Mouse (Mus musculus) intestine, embryonic 16.5 days (tissue): ENCODE results near the gene Serpini2. TPM values are rescaled to one million over a fixed set of nuclear protein-coding genes. Genes with fewer than 3 reads are reported as not detected.
A peak's percentile ranks its signal among the peaks of the same experiment; 100 is the strongest.
"Not testable (repeated sequence)": the region's sequence is repeated elsewhere in the genome, so short reads cannot be mapped to it uniquely, and the experiment has no call there.

Source experiments
- ATAC-seq: fragments of 200-750 bp; cut with Nextera tagmentation; 2 replicates; pipeline ENCODE4 v1.8.0; 2017; ENCODE audit warnings: moderate TSS enrichment, moderate library complexity
- H3K27ac ChIP-seq: fragments of 300-500 bp; sonication (generic); 2 replicates; pipeline ENCODE4 v1.5.1; 2014; ENCODE audit warnings: mild to moderate bottlenecking, low read length
- H3K27me3 ChIP-seq: fragments of 300-500 bp; sonication (generic); replicated peaks from 2 replicates; pipeline ENCODE4 v1.6.1; 2014; ENCODE audit warnings: low read length, control low read depth, mixed read lengths; ENCODE audit not compliant: control insufficient read depth, insufficient read depth
- H3K36me3 ChIP-seq: fragments of 300-500 bp; sonication (generic); 2 replicates; pipeline ENCODE4 v1.6.1; 2014; ENCODE audit warnings: low read length, control low read depth; ENCODE audit not compliant: control insufficient read depth, insufficient read depth
- H3K4me1 ChIP-seq: fragments of 300-500 bp; sonication (generic); 2 replicates; pipeline ENCODE4 v1.6.1; 2014; ENCODE audit warnings: low read length, control low read depth, mixed read lengths; ENCODE audit not compliant: control insufficient read depth, insufficient read depth
- H3K4me2 ChIP-seq: fragments of 300-500 bp; sonication (generic); 2 replicates; pipeline ENCODE4 v1.6.1; 2014; ENCODE audit warnings: low read depth, low read length, control low read depth
- H3K4me3 ChIP-seq: fragments of 300-500 bp; sonication (generic); 2 replicates; pipeline ENCODE4 v1.5.1; 2014; ENCODE audit warnings: mild to moderate bottlenecking, low read length
- H3K9ac ChIP-seq: fragments of 300-500 bp; sonication (generic); 2 replicates; pipeline ENCODE4 v1.6.1; 2014; ENCODE audit warnings: low read depth, low read length
- H3K9me3 ChIP-seq: fragments of 300-500 bp; sonication (generic); 2 replicates; pipeline ENCODE4 v1.6.1; 2016; ENCODE audit warnings: low read length, control low read depth; ENCODE audit not compliant: control insufficient read depth
- WGBS: fragments of 180-500 bp; shearing (Covaris S2); extraction: QIAGEN DNeasy Blood & Tissue Kit; methylation state at CpG from one replicate; pipeline ENCODE4 v1.1.7; 2014; 5-methylcytosine and 5-hydroxymethylcytosine counted together
- polyA plus RNA-seq: library from polyadenylated mRNA; unstranded; fragments of >200 nt; fragmentation: Nextera tagmentation; extraction: Ambion mirVana; gene quantifications from 2 replicates; pipeline ENCODE4 v1.2.1, GENCODE M21; 2015

The Serpini2 gene
- 27.2 and 30.6 TPM in 2 replicates for polyA plus RNA-seq

GRCm38 (mm10) chr3:75269978-75270377 is at the start of gene Serpini2:
Gene Serpini2 (minus strand): TSS chr3:75270078.
- H3K27me3 ChIP-seq: no peaks in the 10 kb centered on the region
- no peaks in the 10 kb centered on the region for H3K36me3 ChIP-seq
- no peak within 1 kb of the TSS for H3K27ac ChIP-seq
- no peak within 1 kb of the TSS for H3K4me2 ChIP-seq
- no peaks in the 10 kb centered on the region for H3K9me3 ChIP-seq
- no peak within 1 kb of the TSS for H3K4me3 ChIP-seq
- no peaks in the 10 kb centered on the region for H3K4me1 ChIP-seq
- WGBS: 78% methylated on average over 2 of the region's 2 CpGs
- no peak for ATAC-seq
- no peak within 1 kb of the TSS for H3K9ac ChIP-seq

- H3K27ac ChIP-seq: no peak overlapping the region
- no peak overlapping the region for H3K4me2 ChIP-seq
- no peaks in the 10 kb centered on the region for H3K9me3 ChIP-seq
- no peak overlapping the region for H3K4me3 ChIP-seq
- no peak overlapping the region for H3K9ac ChIP-seq
- no peaks in the 10 kb centered on the region for H3K27me3 ChIP-seq
- no peaks in the 10 kb centered on the region for H3K36me3 ChIP-seq
- H3K4me1 ChIP-seq: no peaks in the 10 kb centered on the region
- peak; percentile 65 for ATAC-seq
- 79% methylated on average over 4 of the region's 4 CpGs for WGBS
These were observed 39.0 kb upstream of the Serpini2 start for GRCm38 (mm10) chr3:75308861-75309260.

- ATAC-seq: no peak
- 80% methylated on average over 3 of the region's 3 CpGs for WGBS
These were observed 38.4 kb upstream of the Serpini2 start for GRCm38 (mm10) chr3:75308228-75308627.

GRCm38 (mm10) chr3:75305584-75305983 is 35.7 kb upstream of the Serpini2 start:
- H3K4me3 ChIP-seq: no peak overlapping the region
- no peaks in the 10 kb centered on the region for H3K36me3 ChIP-seq
- H3K4me1 ChIP-seq: no peaks in the 10 kb centered on the region
- H3K9me3 ChIP-seq: no peaks in the 10 kb centered on the region
- WGBS: 65% methylated on average over 3 of the region's 3 CpGs
- peak; percentile 79 for ATAC-seq
- H3K9ac ChIP-seq: no peak overlapping the region
- H3K4me2 ChIP-seq: no peak overlapping the region
- no peak overlapping the region for H3K27ac ChIP-seq
- no peaks in the 10 kb centered on the region for H3K27me3 ChIP-seq

More at GRCm38 (mm10) chr3:75308228-75308627, 38.4 kb upstream of the Serpini2 start:
- H3K36me3 ChIP-seq: no peaks in the 10 kb centered on the region
- no peaks in the 10 kb centered on the region for H3K27me3 ChIP-seq
- H3K9ac ChIP-seq: no peak overlapping the region
- no peak overlapping the region for H3K4me2 ChIP-seq
- no peak overlapping the region for H3K4me3 ChIP-seq
- no peak overlapping the region for H3K27ac ChIP-seq
- no peaks in the 10 kb centered on the region for H3K4me1 ChIP-seq
- no peaks in the 10 kb centered on the region for H3K9me3 ChIP-seq

GRCm38 (mm10) chr3:75304621-75305020 is 34.7 kb upstream of the Serpini2 start:
- ATAC-seq: no peak

GRCm38 (mm10) chr3:75301072-75301471 is 31.2 kb upstream of the Serpini2 start:
- Histone ChIP-seq H3K4me1 (no peaks in the 10 kb centered on the region), H3K27me3 (no peaks in the 10 kb centered on the region), H3K27ac (no peak overlapping the region), H3K9me3 (no peaks in the 10 kb centered on the region), H3K9ac (no peak overlapping the region), H3K4me3 (no peak overlapping the region), H3K4me2 (no peak overlapping the region), H3K36me3 (no peaks in the 10 kb centered on the region)
- WGBS: 95% methylated on average over 2 of the region's 2 CpGs
- ATAC-seq: no peak

More at GRCm38 (mm10) chr3:75304621-75305020, 34.7 kb upstream of the Serpini2 start:
- H3K27ac ChIP-seq: no peak overlapping the region
- no peak overlapping the region for H3K4me2 ChIP-seq
- no peaks in the 10 kb centered on the region for H3K36me3 ChIP-seq
- no peaks in the 10 kb centered on the region for H3K27me3 ChIP-seq
- 80% methylated on average over 5 of the region's 5 CpGs for WGBS
- H3K4me1 ChIP-seq: no peaks in the 10 kb centered on the region
- no peak overlapping the region for H3K4me3 ChIP-seq
- no peaks in the 10 kb centered on the region for H3K9me3 ChIP-seq
- no peak overlapping the region for H3K9ac ChIP-seq

- not testable (repeated sequence) for H3K27me3 ChIP-seq, H3K4me2 ChIP-seq, H3K9me3 ChIP-seq, H3K4me3 ChIP-seq, H3K36me3 ChIP-seq, ATAC-seq, H3K27ac ChIP-seq, H3K9ac ChIP-seq, H3K4me1 ChIP-seq
- 79% methylated on average over 1 of the region's 1 CpGs for WGBS
These were observed 29.6 kb upstream of the Serpini2 start for GRCm38 (mm10) chr3:75299464-75299863.

GRCm38 (mm10) chr3:75297758-75298111 is 27.9 kb upstream of the Serpini2 start:
- Histone ChIP-seq H3K4me1 (no peaks in the 10 kb centered on the region), H3K4me2 (no peak overlapping the region), H3K4me3 (no peak overlapping the region), H3K36me3 (no peaks in the 10 kb centered on the region), H3K9ac (no peak overlapping the region), H3K27me3 (no peaks in the 10 kb centered on the region), H3K27ac (no peak overlapping the region), H3K9me3 (no peaks in the 10 kb centered on the region)
- 46% methylated on average over 3 of the region's 3 CpGs for WGBS
- no peak for ATAC-seq

- Histone ChIP-seq H3K27ac (no peak overlapping the region), H3K9ac (no peak overlapping the region), H3K4me1 (no peaks in the 10 kb centered on the region), H3K27me3 (no peaks in the 10 kb centered on the region), H3K9me3 (no peaks in the 10 kb centered on the region), H3K4me2 (no peak overlapping the region), H3K4me3 (no peak overlapping the region), H3K36me3 (no peaks in the 10 kb centered on the region)
- 62% methylated on average over 2 of the region's 2 CpGs for WGBS
- 0 out of 2 replicates have a peak, but pooled peaks have one; percentile 38 for ATAC-seq
These were observed 27.3 kb upstream of the Serpini2 start for GRCm38 (mm10) chr3:75297026-75297757.

GRCm38 (mm10) chr3:75293243-75293642 is 23.4 kb upstream of the Serpini2 start:
- Histone ChIP-seq H3K4me1 (no peaks in the 10 kb centered on the region), H3K4me3 (no peak overlapping the region), H3K9me3 (no peaks in the 10 kb centered on the region), H3K27me3 (no peaks in the 10 kb centered on the region), H3K36me3 (no peaks in the 10 kb centered on the region), H3K9ac (no peak overlapping the region), H3K4me2 (no peak overlapping the region), H3K27ac (no peak overlapping the region)
- no peak for ATAC-seq
- WGBS: 85% methylated on average over 2 of the region's 2 CpGs
